Mouse (Mus musculus): Measurements from ENCODE around the gene Ppp1r17. TPM values are rescaled to one million over a fixed set of nuclear protein-coding genes. Genes with fewer than 3 reads are reported as not detected.

Ppp1r17 gene
- total and polyA plus RNA-seq, 3 experiments = not detected

Other genes starting within 250 kb of the Ppp1r17 start
- not detected in 2 replicates for gene Itprid1, start 180.6 kb upstream of the Ppp1r17 start, total RNA-seq (2012; rRNA removed)
- 0.11 TPM in 1 of 2 replicates, not detected in the other for gene Itprid1, start 180.6 kb upstream of the Ppp1r17 start, total RNA-seq (2014; rRNA removed)
- 0.11 TPM in 1 of 2 replicates, not detected in the other for gene Itprid1, start 180.6 kb upstream of the Ppp1r17 start, polyA plus RNA-seq (2012; ENCODE audit: insufficient read length, low read depth)